Comparison of ENCODE assay signal across 19 mouse cellular contexts in the genomic region with DNA sequence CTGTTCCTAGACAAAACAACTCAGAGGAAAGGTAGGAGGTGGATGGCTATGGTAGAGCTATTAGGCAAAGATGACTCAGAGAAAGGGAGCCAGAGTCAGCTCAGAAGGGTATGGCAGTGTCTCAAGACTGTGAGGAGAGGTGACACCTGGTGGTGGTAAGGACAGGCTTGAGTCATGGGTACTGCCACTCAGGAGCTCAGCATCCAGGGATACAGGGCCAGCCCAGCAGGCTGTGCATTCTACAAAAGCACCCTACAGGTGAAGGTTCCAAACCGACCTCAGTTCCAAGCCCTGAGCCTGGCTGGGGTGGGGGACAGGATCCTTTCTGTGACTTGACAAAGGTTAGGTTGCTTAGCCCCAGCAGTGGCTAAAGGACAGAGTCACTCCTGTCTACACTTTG. TPM values are rescaled to one million over a fixed set of nuclear protein-coding genes. Genes with fewer than 3 reads are reported as not detected.
DNase-seq lines count a peak whose midpoint lies in the region; ATAC-seq and TF ChIP-seq lines count a peak whose summit lies in the region.
"Had no signal": no experiment of that assay in that cellular context is flagged by ENCODE, and none has a peak within 500 bp of the region (broad histone marks: within the 10 kb centered on the region; RNA-seq: fewer than 3 reads in every experiment).

No protein-coding gene starts in this region.

- H3K9ac ChIP-seq in heart, adult 2 months (ENCODE audit: low read depth, low read length) = no peak overlapping the region
- no peak overlapping the region for H3K9ac ChIP-seq in lung, postnatal 0 days (replicated peaks; ENCODE audit: low read depth)
- H3K9ac ChIP-seq: heart, embryonic 13.5 days; hindbrain, embryonic 15.5 days; limb, embryonic 12.5 days; liver, embryonic 14.5 days had no signal

- intact Hi-C loops in heart, adult 2 months (cut with DNase I) = no loop called here

- H3K4me1 ChIP-seq in heart, adult 2 months (ENCODE audit: control insufficient read depth, insufficient read depth, low read length) = no peaks in the 10 kb centered on the region
- 0 out of 2 replicates have a peak, but pooled peaks cover 3% of the 10 kb centered on the region for H3K4me1 ChIP-seq in lung, postnatal 0 days (ENCODE audit: insufficient read depth, low read depth, low read length)
- H3K4me1 ChIP-seq in limb, embryonic 10.5 days = peaks cover 49% of the 10 kb centered on the region
- H3K4me1 ChIP-seq: hindbrain, embryonic 15.5 days had no signal

- H3K27me3 ChIP-seq in heart, adult 2 months (ENCODE audit: control insufficient read depth, insufficient read depth, low read length) = no peaks in the 10 kb centered on the region
- H3K27me3 ChIP-seq in lung, postnatal 0 days (replicated peaks; ENCODE audit: insufficient read depth, low read length) = no peaks in the 10 kb centered on the region
- H3K27me3 ChIP-seq in limb, embryonic 10.5 days (ENCODE audit: low read depth, poor library complexity, severe bottlenecking) = no peaks in the 10 kb centered on the region
- H3K27me3 ChIP-seq: heart, embryonic 13.5 days; hindbrain, embryonic 15.5 days; limb, embryonic 12.5 days had no signal

- no peak overlapping the region for H3K4me2 ChIP-seq in lung, postnatal 0 days (replicated peaks; ENCODE audit: low read depth, low read length)
- H3K4me2 ChIP-seq: heart, embryonic 13.5 days; hindbrain, embryonic 15.5 days; limb, embryonic 12.5 days had no signal

- 92% methylated on average over 1 of the region's 1 CpGs for WGBS in heart, adult 2 months
- WGBS in lung, postnatal 0 days = 76% methylated on average over 1 of the region's 1 CpGs
- 65% methylated on average over 1 of the region's 1 CpGs for WGBS in limb, embryonic 10.5 days

- H3K36me3 ChIP-seq in heart, adult 2 months (ENCODE audit: control insufficient read depth, insufficient read depth, low read length) = no peaks in the 10 kb centered on the region
- no peaks in the 10 kb centered on the region for H3K36me3 ChIP-seq in lung, postnatal 0 days (ENCODE audit: insufficient read depth, low read length)
- H3K36me3 ChIP-seq in limb, embryonic 10.5 days = no peaks in the 10 kb centered on the region
- H3K36me3 ChIP-seq: heart, embryonic 13.5 days; limb, embryonic 12.5 days had no signal

- H3K27ac ChIP-seq in heart, adult 2 months = no peak overlapping the region
- no peak overlapping the region for H3K27ac ChIP-seq in lung, postnatal 0 days (ENCODE audit: low read length)
- H3K27ac ChIP-seq in limb, embryonic 10.5 days = peak overlapping the region; percentile 32
- H3K27ac ChIP-seq: heart, embryonic 13.5 days; hindbrain, embryonic 15.5 days; left cerebral cortex, adult 2 months; limb, embryonic 12.5 days; liver, embryonic 14.5 days had no signal

- TF ChIP-seq CTCF in heart, adult 2 months (IDR thresholded peaks at IDR 0.05) = peak; percentile 29; the same call in 1 of the 2 replicates
- TF ChIP-seq CTCF in lung, postnatal 0 days (IDR thresholded peaks at IDR 0.05) = peak; percentile 12; the same call in 1 of the 2 replicates

- no peak for ATAC-seq in CD4-positive, CD25-positive, alpha-beta regulatory T cell, adult 4 months
- ATAC-seq in lung, postnatal 0 days = no peak
- ATAC-seq: midbrain, embryonic 16.5 days had no signal

- H3K9me3 ChIP-seq in lung, postnatal 0 days (ENCODE audit: low read length) = no peaks in the 10 kb centered on the region
- H3K9me3 ChIP-seq in limb, embryonic 10.5 days (replicated peaks) = no peaks in the 10 kb centered on the region
- H3K9me3 ChIP-seq: heart, embryonic 13.5 days; hindbrain, embryonic 15.5 days; limb, embryonic 12.5 days had no signal

- no peak overlapping the region for H3K4me3 ChIP-seq in heart, adult 2 months
- H3K4me3 ChIP-seq in lung, postnatal 0 days (ENCODE audit: low read depth, low read length) = no peak overlapping the region
- H3K4me3 ChIP-seq in limb, embryonic 10.5 days = no peak overlapping the region
- H3K4me3 ChIP-seq: heart, embryonic 13.5 days; hindbrain, embryonic 15.5 days; left cerebral cortex, adult 2 months; limb, embryonic 12.5 days had no signal

- DNase-seq in CD4-positive, CD25-positive, alpha-beta regulatory T cell, adult 2 months (ENCODE audit: low read depth, low spot score) = peak; percentile 33
- no peak for DNase-seq in heart, adult 2 months
- DNase-seq in heart, adult 8-10 months (ENCODE audit: low spot score) = no peak
- DNase-seq in lung, postnatal 0 days (ENCODE audit: low spot score) = no peak
- no peak for DNase-seq in lung, postnatal 10 days
- DNase-seq in limb, embryonic 10.5 days (ENCODE audit: low spot score) = no peak
- no peak for DNase-seq in urinary bladder, postnatal 36 days (ENCODE audit: low spot score in 2 of 2)
- DNase-seq: kidney, adult 11 months; kidney, postnatal 14 days; layer of hippocampus, adult 9-11 months; lung, postnatal 14 days; right cerebral cortex, postnatal 14 days had no signal

- TF ChIP-seq POLR2A in heart, adult 2 months (IDR thresholded peaks at IDR 0.05; ENCODE audit: insufficient read depth, low read depth, low read length) = no peak

- TF ChIP-seq EP300 in heart, adult 2 months (IDR thresholded peaks at IDR 0.05; ENCODE audit: insufficient read depth, low read depth, low read length) = no peak
- TF ChIP-seq EP300 in lung, postnatal 0 days (IDR thresholded peaks at IDR 0.05) = no peak

- H3K79me2 ChIP-seq in heart, adult 2 months (replicated peaks; ENCODE audit: control insufficient read depth, insufficient read depth, low read length) = no peaks in the 10 kb centered on the region

RNA-seq across cellular contexts. Expression of a gene that starts 39.0 kb away (rescaled TPM):
- 10 to 100 TPM; 50.4 to 58.5 TPM for polyA plus RNA-seq in CD4-positive, CD25-positive, alpha-beta regulatory T cell, adult 4 months (2017; shearing (Covaris generic))
- 10 to 100 TPM; 14.4 to 16.7 TPM for total RNA-seq in heart, adult 2 months (2021)
- polyA plus RNA-seq in heart, adult 2 months (2012; rRNA removed) = 26.7 and 30.3 TPM in 2 replicates
- total RNA-seq in heart, adult 8-10 months (2022) = 10 to 100 TPM; 12.4 to 17.8 (median 15.9) TPM
- 61.4 and 66.6 TPM in 2 replicates for polyA plus RNA-seq in lung, postnatal 0 days (2015; fragmentation: Nextera tagmentation; extraction: Ambion mirVana)
- 104 and 107 TPM in 2 replicates for polyA plus RNA-seq in limb, embryonic 10.5 days (2016; fragmentation: Nextera tagmentation; extraction: Ambion mirVana)
